Mouse (Mus musculus) splenic B cell, adult 2 months (primary cell): Measurements from ENCODE around the gene Yy1.

Experiments
- DNase-seq: peaks from one replicate; pipeline ENCODE4 v3.0.0-alpha.2; 2011; ENCODE audit warnings: low read depth, low spot score
- H3K27me3 ChIP-seq: 2 replicates; pipeline ENCODE4 v1.6.1; 2012; ENCODE audit warnings: mild to moderate bottlenecking, low read length, moderate library complexity, mixed read lengths; ENCODE audit not compliant: control insufficient read depth, poor library complexity, insufficient read depth, severe bottlenecking
- H3K36me3 ChIP-seq: 2 replicates; pipeline ENCODE4 v1.6.1; 2012; ENCODE audit warnings: mild to moderate bottlenecking, low read length, moderate library complexity, mixed read lengths; ENCODE audit not compliant: control insufficient read depth, poor library complexity, insufficient read depth, severe bottlenecking

Gene Yy1

GRCm38 (mm10) chr12:108801613-108802012 lies 8.8 kb downstream of the Yy1 start:
- 0 out of 2 replicates have a peak, but pooled peaks cover 2% of the 10 kb centered on the region for H3K36me3 ChIP-seq
- H3K27me3 ChIP-seq: no peaks in the 10 kb centered on the region
- DNase-seq: no peak

- Histone ChIP-seq H3K27me3 (no peaks in the 10 kb centered on the region), H3K36me3 (peaks cover 8% of the 10 kb centered on the region; the same call in 1 of the 2 replicates)
- no peak for DNase-seq
Observed at GRCm38 (mm10) chr12:108804388-108804787, 11.6 kb downstream of the Yy1 start.

GRCm38 (mm10) chr12:108808465-108808864 lies 15.7 kb downstream of the Yy1 start:
- Histone ChIP-seq H3K27me3 (no peaks in the 10 kb centered on the region), H3K36me3 (peaks cover 8% of the 10 kb centered on the region)
- DNase-seq: no peak

GRCm38 (mm10) chr12:108809771-108810170 lies 17.0 kb downstream of the Yy1 start:
- no peaks in the 10 kb centered on the region for H3K27me3 ChIP-seq
- DNase-seq: no peak
- peaks cover 11% of the 10 kb centered on the region for H3K36me3 ChIP-seq

GRCm38 (mm10) chr12:108810309-108810708 lies 17.5 kb downstream of the Yy1 start:
- DNase-seq: no peak
- peaks cover 11% of the 10 kb centered on the region for H3K36me3 ChIP-seq
- no peaks in the 10 kb centered on the region for H3K27me3 ChIP-seq

GRCm38 (mm10) chr12:108811133-108811532 lies 18.4 kb downstream of the Yy1 start:
- DNase-seq: peak; percentile 60
- no peaks in the 10 kb centered on the region for H3K27me3 ChIP-seq
- peaks cover 11% of the 10 kb centered on the region for H3K36me3 ChIP-seq

- Histone ChIP-seq H3K27me3 (no peaks in the 10 kb centered on the region), H3K36me3 (peaks cover 8% of the 10 kb centered on the region)
- no peak for DNase-seq
Observed at GRCm38 (mm10) chr12:108812463-108812862, 19.7 kb downstream of the Yy1 start.

- Histone ChIP-seq H3K36me3 (peaks cover 8% of the 10 kb centered on the region), H3K27me3 (no peaks in the 10 kb centered on the region)
- DNase-seq: no peak
Observed at GRCm38 (mm10) chr12:108814470-108814869, 21.7 kb downstream of the Yy1 start.

GRCm38 (mm10) chr12:108816569-108816968 lies 23.8 kb downstream of the Yy1 start:
- Histone ChIP-seq H3K27me3 (no peaks in the 10 kb centered on the region), H3K36me3 (peaks cover 8% of the 10 kb centered on the region)
- no peak for DNase-seq

- Histone ChIP-seq H3K27me3 (no peaks in the 10 kb centered on the region), H3K36me3 (peaks cover 3% of the 10 kb centered on the region)
- no peak for DNase-seq
Observed at GRCm38 (mm10) chr12:108820461-108820860, 27.7 kb downstream of the Yy1 start.

GRCm38 (mm10) chr12:108823036-108823435 lies 30.3 kb downstream of the Yy1 start:
- no peaks in the 10 kb centered on the region for H3K36me3 ChIP-seq
- H3K27me3 ChIP-seq: no peaks in the 10 kb centered on the region
- DNase-seq: no peak

- no peak for DNase-seq
- no peaks in the 10 kb centered on the region for H3K27me3 ChIP-seq
Observed at GRCm38 (mm10) chr12:108824225-108824874, 31.6 kb downstream of the Yy1 start.

GRCm38 (mm10) chr12:108825561-108826224 lies 32.9 kb downstream of the Yy1 start:
- DNase-seq: no peak
- H3K27me3 ChIP-seq: no peaks in the 10 kb centered on the region
- no peaks in the 10 kb centered on the region for H3K36me3 ChIP-seq

More at GRCm38 (mm10) chr12:108824225-108824874, 31.6 kb downstream of the Yy1 start:
- H3K36me3 ChIP-seq: no peaks in the 10 kb centered on the region

GRCm38 (mm10) chr12:108826282-108826957 lies 33.6 kb downstream of the Yy1 start:
- no peak for DNase-seq
- Histone ChIP-seq H3K36me3 (no peaks in the 10 kb centered on the region), H3K27me3 (no peaks in the 10 kb centered on the region)

GRCm38 (mm10) chr12:108826958-108827535 lies 34.3 kb downstream of the Yy1 start:
- no peak for DNase-seq
- Histone ChIP-seq H3K36me3 (no peaks in the 10 kb centered on the region), H3K27me3 (no peaks in the 10 kb centered on the region)
